Mouse (Mus musculus): ENCODE data around the gene Cnnm2. TPM values are rescaled to one million over a fixed set of nuclear protein-coding genes. Genes with fewer than 3 reads are reported as not detected.
"Not testable (repeated sequence)": the region's sequence is repeated elsewhere in the genome, so short reads cannot be mapped to it uniquely, and the experiment has no call there.

The Cnnm2 gene
- polyA plus RNA-seq (2016; fragmentation: Nextera tagmentation; extraction: Ambion mirVana): 1.3 and 1.7 TPM in 2 replicates

DNA sequence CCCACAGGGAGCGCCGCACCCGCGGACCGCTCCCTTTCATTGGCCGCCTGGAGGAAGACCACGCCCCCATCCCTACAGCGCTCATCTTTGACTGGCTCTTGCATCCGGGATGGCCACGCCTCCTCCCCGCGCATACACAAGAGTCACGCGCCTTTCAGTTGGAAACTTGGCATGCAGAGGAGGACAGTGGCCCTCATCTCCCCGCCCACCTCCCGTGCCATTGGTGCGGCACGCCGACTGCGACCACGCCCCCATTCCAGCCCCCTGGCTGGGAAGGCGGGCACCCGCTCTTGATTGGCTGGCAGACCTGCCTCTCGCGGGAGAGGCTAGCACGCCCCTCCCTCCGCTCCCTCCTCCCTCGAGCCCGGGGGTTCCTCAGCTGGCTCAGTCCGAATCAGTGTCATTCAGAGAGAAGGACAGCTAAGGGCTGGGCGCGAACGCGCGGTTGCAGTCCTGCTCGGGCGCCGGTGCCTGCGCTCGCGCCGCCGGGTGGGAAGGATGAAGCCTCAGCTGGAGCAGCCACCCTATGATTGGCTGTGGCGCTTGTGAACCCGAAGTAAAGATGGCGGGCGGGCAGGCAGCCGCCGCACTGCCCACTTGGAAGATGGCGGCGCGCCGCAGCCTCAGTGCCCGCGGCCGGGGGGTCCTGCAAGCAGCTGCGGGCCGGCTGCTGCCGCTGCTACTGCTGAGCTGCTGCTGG lies at the start of gene Cnnm2:
Gene Cnnm2 (plus strand): TSS at position 350 of the 700 bp plus-strand sequence.
- WGBS: under 1% methylated on average over 59 of the region's 59 CpGs

DNA sequence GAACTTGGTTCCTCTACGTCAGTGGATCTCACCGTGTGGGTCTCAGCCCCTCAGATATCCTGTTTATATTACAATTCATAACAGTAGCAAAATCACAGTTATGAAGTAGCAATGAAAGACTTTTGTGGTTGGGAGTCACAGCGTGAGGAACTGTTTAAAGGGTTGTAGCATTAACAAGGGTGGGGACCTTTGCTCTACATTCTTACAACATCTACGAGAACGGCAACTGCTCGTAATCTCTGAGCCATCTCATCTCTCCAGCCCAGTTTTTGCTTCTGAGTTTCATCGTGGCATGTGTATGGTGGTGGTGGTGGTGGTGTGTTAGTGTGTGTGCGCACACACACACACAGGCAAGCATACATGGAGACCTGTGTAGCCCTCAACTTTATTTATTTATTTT lies 47.2 kb upstream of the Cnnm2 start:
- DNase-seq (ENCODE audit: extremely low spot score, low spot score): no peak
- H3K27me3 ChIP-seq (ENCODE audit: poor library complexity, severe bottlenecking): no peaks in the 10 kb centered on the region
- H3K36me3 ChIP-seq (replicated peaks): peaks cover 26% of the 10 kb centered on the region
- WGBS: 98% methylated on average over 8 of the region's 8 CpGs
- peaks cover 6% of the 10 kb centered on the region for H3K9me3 ChIP-seq
- H3K27ac ChIP-seq: no peak overlapping the region
- H3K4me1 ChIP-seq: no peaks in the 10 kb centered on the region
- no peak overlapping the region for H3K4me3 ChIP-seq

More for the DNA sequence above, at the start of gene Cnnm2:
- peak within 1 kb of the TSS; percentile 87 for H3K27ac ChIP-seq
- H3K4me3 ChIP-seq: peak within 1 kb of the TSS; percentile 88
- H3K4me1 ChIP-seq: peaks cover 51% of the 10 kb centered on the region
- peaks cover 46% of the 10 kb centered on the region for H3K27me3 ChIP-seq (ENCODE audit: poor library complexity, severe bottlenecking)
- no peaks in the 10 kb centered on the region for H3K36me3 ChIP-seq (replicated peaks)
- peaks cover 3% of the 10 kb centered on the region; the same call in 1 of the 2 replicates for H3K9me3 ChIP-seq
- peak; percentile 100 for DNase-seq (ENCODE audit: extremely low spot score, low spot score)

DNA sequence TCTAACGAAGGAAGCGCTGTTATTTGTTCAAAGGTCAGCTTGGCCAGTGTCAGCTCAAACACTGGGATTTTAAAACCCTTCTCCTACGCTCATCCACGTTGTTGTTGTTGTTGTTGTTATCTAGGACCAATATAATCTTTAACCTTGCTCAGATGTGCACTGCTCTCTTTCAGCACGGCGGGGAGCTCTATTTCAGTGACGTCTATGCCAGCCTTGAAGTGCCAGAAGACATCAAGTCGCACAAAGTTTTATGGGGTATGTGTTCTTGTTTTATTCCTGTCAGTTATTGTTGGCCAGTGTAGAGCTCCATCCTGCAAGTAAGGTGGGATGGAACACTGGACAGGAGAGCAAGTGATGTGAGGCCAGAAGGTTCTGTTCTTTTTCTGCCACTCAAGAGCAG lies 46.4 kb upstream of the Cnnm2 start:
- H3K36me3 ChIP-seq (replicated peaks): peaks cover 27% of the 10 kb centered on the region
- 94% methylated on average over 8 of the region's 8 CpGs for WGBS
- H3K4me3 ChIP-seq: no peak overlapping the region
- H3K27ac ChIP-seq: no peak overlapping the region
- H3K27me3 ChIP-seq (ENCODE audit: poor library complexity, severe bottlenecking): no peaks in the 10 kb centered on the region
- no peaks in the 10 kb centered on the region for H3K4me1 ChIP-seq
- no peak for DNase-seq (ENCODE audit: extremely low spot score, low spot score)
- peaks cover 6% of the 10 kb centered on the region for H3K9me3 ChIP-seq

- H3K27ac ChIP-seq: no peak overlapping the region
- H3K4me1 ChIP-seq: no peaks in the 10 kb centered on the region
- WGBS: 92% methylated on average over 4 of the region's 4 CpGs
- H3K36me3 ChIP-seq (replicated peaks): peaks cover 43% of the 10 kb centered on the region
- peaks cover 6% of the 10 kb centered on the region for H3K9me3 ChIP-seq
- no peak overlapping the region for H3K4me3 ChIP-seq
- no peaks in the 10 kb centered on the region for H3K27me3 ChIP-seq (ENCODE audit: poor library complexity, severe bottlenecking)
- no peak for DNase-seq (ENCODE audit: extremely low spot score, low spot score)
Observed at GRCm38 (mm10) chr19:46718150-46718549, 43.2 kb upstream of the Cnnm2 start.

DNA sequence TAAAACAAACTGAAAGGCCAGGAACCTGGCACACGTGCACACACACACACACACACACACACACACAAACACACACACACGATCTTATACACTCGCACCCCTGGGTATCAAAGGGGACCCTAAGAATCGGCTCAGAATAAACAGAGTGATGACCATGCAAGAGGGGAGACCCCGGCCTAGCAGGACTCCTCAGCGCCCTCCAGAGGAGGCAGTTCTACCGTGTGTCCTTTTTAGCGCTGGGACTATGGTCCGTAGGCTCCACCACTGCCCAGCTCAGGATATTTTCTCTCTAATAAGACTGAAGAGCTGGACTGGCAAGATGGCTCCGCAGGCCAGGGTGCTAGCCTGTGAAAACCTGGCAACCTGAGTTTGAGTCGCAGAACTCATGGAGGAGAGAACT lies 37.0 kb upstream of the Cnnm2 start:
- Histone ChIP-seq H3K27ac (no peak overlapping the region), H3K27me3 (ENCODE audit: poor library complexity, severe bottlenecking) (no peaks in the 10 kb centered on the region), H3K36me3 (replicated peaks) (peaks cover 28% of the 10 kb centered on the region), H3K4me3 (no peak overlapping the region), H3K4me1 (peaks cover 13% of the 10 kb centered on the region), H3K9me3 (no peaks in the 10 kb centered on the region)
- WGBS: 71% methylated on average over 11 of the region's 11 CpGs
- no peak for DNase-seq (ENCODE audit: extremely low spot score, low spot score)

DNA sequence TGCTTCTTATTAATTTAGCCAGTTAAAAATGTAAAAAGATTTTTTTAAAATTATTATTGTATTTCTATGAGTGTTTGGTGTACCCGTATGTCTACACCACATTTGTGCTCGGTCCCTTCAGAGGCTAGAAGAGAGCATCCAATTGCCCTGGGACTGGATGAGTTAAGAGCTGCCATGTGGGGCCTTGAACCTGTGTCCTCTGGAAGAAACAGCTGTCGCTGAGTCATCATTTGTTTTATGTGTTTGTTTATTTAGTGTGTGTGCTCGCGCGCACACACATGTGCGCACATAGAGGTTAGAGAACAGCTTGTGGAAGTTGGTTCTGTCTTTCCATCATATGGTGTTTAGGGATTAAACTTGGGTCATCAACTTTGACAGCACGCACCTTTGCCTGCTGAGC lies 35.3 kb upstream of the Cnnm2 start:
- H3K4me1 ChIP-seq: peaks cover 13% of the 10 kb centered on the region
- 97% methylated on average over 8 of the region's 8 CpGs for WGBS
- H3K4me3 ChIP-seq: no peak overlapping the region
- H3K27me3 ChIP-seq (ENCODE audit: poor library complexity, severe bottlenecking): no peaks in the 10 kb centered on the region
- H3K36me3 ChIP-seq (replicated peaks): peaks cover 18% of the 10 kb centered on the region
- no peak for DNase-seq (ENCODE audit: extremely low spot score, low spot score)
- H3K9me3 ChIP-seq: no peaks in the 10 kb centered on the region
- no peak overlapping the region for H3K27ac ChIP-seq

GRCm38 (mm10) chr19:46727140-46727736 lies 34.2 kb upstream of the Cnnm2 start:
- peak; percentile 19 for DNase-seq (ENCODE audit: extremely low spot score, low spot score)
- no peaks in the 10 kb centered on the region for H3K9me3 ChIP-seq
- no peaks in the 10 kb centered on the region for H3K27me3 ChIP-seq (ENCODE audit: poor library complexity, severe bottlenecking)
- peak overlapping the region; percentile 30; the same call in 1 of the 2 replicates for H3K27ac ChIP-seq
- peaks cover 11% of the 10 kb centered on the region for H3K36me3 ChIP-seq (replicated peaks)
- H3K4me1 ChIP-seq: peaks cover 13% of the 10 kb centered on the region
- 66% methylated on average over 8 of the region's 8 CpGs for WGBS
- H3K4me3 ChIP-seq: no peak overlapping the region

- Histone ChIP-seq H3K27ac (no peak overlapping the region), H3K4me3 (no peak overlapping the region), H3K27me3 (ENCODE audit: poor library complexity, severe bottlenecking) (no peaks in the 10 kb centered on the region), H3K4me1 (peaks cover 13% of the 10 kb centered on the region), H3K36me3 (replicated peaks) (peaks cover 11% of the 10 kb centered on the region), H3K9me3 (no peaks in the 10 kb centered on the region)
- 88% methylated on average over 11 of the region's 11 CpGs for WGBS
- DNase-seq (ENCODE audit: extremely low spot score, low spot score): no peak
Observed at GRCm38 (mm10) chr19:46727945-46728540, 33.4 kb upstream of the Cnnm2 start.

DNA sequence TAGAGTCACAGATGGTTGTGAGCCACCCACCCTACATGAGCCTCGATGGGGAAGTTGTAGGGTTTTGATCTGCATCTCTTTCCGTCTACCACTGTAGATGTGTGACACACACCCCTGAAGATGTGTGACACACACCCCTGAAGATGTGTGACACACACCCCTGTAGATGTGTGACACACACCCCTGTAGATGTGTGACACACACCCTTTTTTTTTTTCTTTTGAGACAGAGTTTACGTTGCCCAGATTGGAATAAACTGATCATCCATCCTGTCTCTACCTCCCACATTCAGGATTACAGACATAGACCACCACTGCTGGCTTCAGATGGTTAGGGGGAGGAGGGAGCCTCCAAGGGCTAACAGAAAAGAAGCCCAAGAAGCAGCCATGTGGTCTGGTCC lies 32.5 kb upstream of the Cnnm2 start:
- no peak for DNase-seq (ENCODE audit: extremely low spot score, low spot score)
- H3K4me1 ChIP-seq: peaks cover 13% of the 10 kb centered on the region
- 93% methylated on average over 3 of the region's 3 CpGs for WGBS
- no peak overlapping the region for H3K27ac ChIP-seq
- H3K27me3 ChIP-seq (ENCODE audit: poor library complexity, severe bottlenecking): no peaks in the 10 kb centered on the region
- no peak overlapping the region for H3K4me3 ChIP-seq
- no peaks in the 10 kb centered on the region for H3K9me3 ChIP-seq
- peaks cover 18% of the 10 kb centered on the region for H3K36me3 ChIP-seq (replicated peaks)

- peaks cover 12% of the 10 kb centered on the region; the same call in 1 of the 2 replicates for H3K36me3 ChIP-seq (replicated peaks)
- no peak for DNase-seq (ENCODE audit: extremely low spot score, low spot score)
- 94% methylated on average over 10 of the region's 10 CpGs for WGBS
- peaks cover 13% of the 10 kb centered on the region for H3K4me1 ChIP-seq
- no peaks in the 10 kb centered on the region for H3K9me3 ChIP-seq
- no peak overlapping the region for H3K27ac ChIP-seq
- no peaks in the 10 kb centered on the region for H3K27me3 ChIP-seq (ENCODE audit: poor library complexity, severe bottlenecking)
- no peak overlapping the region for H3K4me3 ChIP-seq
Observed at GRCm38 (mm10) chr19:46731351-46731750, 30.0 kb upstream of the Cnnm2 start.

DNA sequence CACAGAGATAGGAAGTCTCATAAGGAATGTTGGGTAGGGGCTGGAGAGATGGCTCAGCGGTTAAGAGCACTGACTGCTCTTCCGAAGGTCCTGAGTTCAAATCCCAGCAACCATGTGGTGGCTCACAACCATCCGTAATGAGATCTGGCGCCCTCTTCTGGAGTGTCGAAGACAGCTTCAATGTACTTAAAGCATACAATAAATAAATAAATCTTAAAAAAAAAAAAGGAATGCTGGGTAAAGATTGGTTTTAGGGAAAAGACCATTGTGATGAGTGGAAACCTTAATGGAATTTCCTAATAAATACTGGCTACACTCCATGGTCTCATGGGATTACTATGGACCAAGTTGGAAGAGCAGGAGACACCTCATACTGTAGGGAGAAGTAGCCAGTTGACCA lies 28.7 kb upstream of the Cnnm2 start:
- not testable (repeated sequence) for H3K27me3 ChIP-seq (ENCODE audit: poor library complexity, severe bottlenecking); H3K4me1 ChIP-seq; DNase-seq (ENCODE audit: extremely low spot score, low spot score); H3K9me3 ChIP-seq; H3K4me3 ChIP-seq; H3K27ac ChIP-seq; H3K36me3 ChIP-seq (replicated peaks)
- 90% methylated on average over 5 of the region's 5 CpGs for WGBS

GRCm38 (mm10) chr19:46733626-46734025 lies 27.8 kb upstream of the Cnnm2 start:
- Histone ChIP-seq H3K4me1 (no peaks in the 10 kb centered on the region), H3K36me3 (replicated peaks) (peaks cover 7% of the 10 kb centered on the region; the same call in 1 of the 2 replicates), H3K9me3 (no peaks in the 10 kb centered on the region), H3K27me3 (ENCODE audit: poor library complexity, severe bottlenecking) (no peaks in the 10 kb centered on the region), H3K4me3 (no peak overlapping the region), H3K27ac (no peak overlapping the region)
- WGBS: 92% methylated on average over 7 of the region's 7 CpGs
- no peak for DNase-seq (ENCODE audit: extremely low spot score, low spot score)

- no peaks in the 10 kb centered on the region for H3K4me1 ChIP-seq
- H3K9me3 ChIP-seq: no peaks in the 10 kb centered on the region
- H3K27me3 ChIP-seq (ENCODE audit: poor library complexity, severe bottlenecking): no peaks in the 10 kb centered on the region
- H3K27ac ChIP-seq: no peak overlapping the region
- H3K36me3 ChIP-seq (replicated peaks): peaks cover 9% of the 10 kb centered on the region; the same call in 1 of the 2 replicates
- no peak overlapping the region for H3K4me3 ChIP-seq
- no peak for DNase-seq (ENCODE audit: extremely low spot score, low spot score)
- WGBS: 72% methylated on average over 5 of the region's 5 CpGs
Observed at GRCm38 (mm10) chr19:46735241-46735640, 26.2 kb upstream of the Cnnm2 start.
